Mouse (Mus musculus): ENCODE data around the gene Smox.

The Smox gene

GRCm38 (mm10) chr2:131485126-131485525 is 6.2 kb upstream of the Smox start:
- no peak for DNase-seq (ENCODE audit: low read depth, low spot score)

GRCm38 (mm10) chr2:131486046-131486445 is 5.2 kb upstream of the Smox start:
- DNase-seq (ENCODE audit: low read depth, low spot score): no peak

GRCm38 (mm10) chr2:131487337-131487736 is 4.0 kb upstream of the Smox start:
- no peak for DNase-seq (ENCODE audit: low read depth, low spot score)

GRCm38 (mm10) chr2:131488261-131488660 is 3.0 kb upstream of the Smox start:
- DNase-seq (ENCODE audit: low read depth, low spot score): no peak

GRCm38 (mm10) chr2:131488870-131489269 is 2.4 kb upstream of the Smox start:
- DNase-seq (ENCODE audit: low read depth, low spot score): no peak

- DNase-seq (ENCODE audit: low read depth, low spot score): no peak
Measured at GRCm38 (mm10) chr2:131489591-131489990, 1.7 kb upstream of the Smox start.

- DNase-seq (ENCODE audit: low read depth, low spot score): peak; percentile 52
Measured at GRCm38 (mm10) chr2:131491707-131492595, 655 bp downstream of the Smox start.

GRCm38 (mm10) chr2:131492596-131493139 is 1.4 kb downstream of the Smox start:
- no peak for DNase-seq (ENCODE audit: low read depth, low spot score)

- no peak for DNase-seq (ENCODE audit: low read depth, low spot score)
Measured at GRCm38 (mm10) chr2:131493446-131493845, 2.1 kb downstream of the Smox start.

GRCm38 (mm10) chr2:131495256-131495655 is 4.0 kb downstream of the Smox start:
- DNase-seq (ENCODE audit: low read depth, low spot score): no peak

GRCm38 (mm10) chr2:131496125-131496820 is 5.0 kb downstream of the Smox start:
- no peak for DNase-seq (ENCODE audit: low read depth, low spot score)

GRCm38 (mm10) chr2:131497224-131497856 is 6.0 kb downstream of the Smox start:
- DNase-seq (ENCODE audit: low read depth, low spot score): no peak

- DNase-seq (ENCODE audit: low read depth, low spot score): no peak
Measured at GRCm38 (mm10) chr2:131498219-131498618, 6.9 kb downstream of the Smox start.

GRCm38 (mm10) chr2:131499290-131499845 is 8.1 kb downstream of the Smox start:
- DNase-seq (ENCODE audit: low read depth, low spot score): no peak

GRCm38 (mm10) chr2:131501886-131502285 is 10.6 kb downstream of the Smox start:
- DNase-seq (ENCODE audit: low read depth, low spot score): no peak

- DNase-seq (ENCODE audit: low read depth, low spot score): no peak
Measured at GRCm38 (mm10) chr2:131502561-131502960, 11.3 kb downstream of the Smox start.

GRCm38 (mm10) chr2:131505431-131505830 is 14.1 kb downstream of the Smox start:
- no peak for DNase-seq (ENCODE audit: low read depth, low spot score)

GRCm38 (mm10) chr2:131506358-131506757 is 15.1 kb downstream of the Smox start:
- peak; percentile 65 for DNase-seq (ENCODE audit: low read depth, low spot score)

- no peak for DNase-seq (ENCODE audit: low read depth, low spot score)
Measured at GRCm38 (mm10) chr2:131508501-131508900, 17.2 kb downstream of the Smox start.

- DNase-seq (ENCODE audit: low read depth, low spot score): peak; percentile 84
Measured at GRCm38 (mm10) chr2:131509671-131510313, 18.5 kb downstream of the Smox start.

GRCm38 (mm10) chr2:131510531-131510930 is 19.2 kb downstream of the Smox start:
- DNase-seq (ENCODE audit: low read depth, low spot score): no peak

All from mesoderm, embryonic 11.5 days (tissue).